Mouse (Mus musculus) kidney, embryonic 15.5 days (tissue): ENCODE data around the gene Mrpl24. TPM values are rescaled to one million over a fixed set of nuclear protein-coding genes. Genes with fewer than 3 reads are reported as not detected.
A peak's percentile ranks its signal among the peaks of the same experiment; 100 is the strongest.

Experiments used
- ATAC-seq: fragments of 200-750 bp; cut with Nextera tagmentation; replicated peaks from 2 replicates; pipeline ENCODE4 v1.8.0; 2017; ENCODE audit warnings: moderate TSS enrichment; ENCODE audit not compliant: low FRiP score
- H3K27ac ChIP-seq: fragments of 300-500 bp; sonication (generic); 2 replicates; pipeline ENCODE4 v1.5.1; 2015; ENCODE audit warnings: mild to moderate bottlenecking, inconsistent platforms
- H3K27me3 ChIP-seq: fragments of 300-500 bp; sonication (generic); 2 replicates; pipeline ENCODE4 v1.6.1; 2015; ENCODE audit warnings: inconsistent platforms
- H3K36me3 ChIP-seq: fragments of 300-500 bp; sonication (generic); 2 replicates; pipeline ENCODE4 v1.6.1; 2015; ENCODE audit warnings: inconsistent platforms
- H3K4me1 ChIP-seq: fragments of 300-500 bp; sonication (generic); 2 replicates; pipeline ENCODE4 v1.6.1; 2015; ENCODE audit warnings: inconsistent platforms
- H3K4me2 ChIP-seq: fragments of 300-500 bp; sonication (generic); 2 replicates; pipeline ENCODE4 v1.6.1; 2015; ENCODE audit warnings: moderate library complexity, mild to moderate bottlenecking, inconsistent platforms
- H3K4me3 ChIP-seq: fragments of 300-500 bp; sonication (generic); replicated peaks from 2 replicates; pipeline ENCODE4 v1.5.1; 2015; ENCODE audit warnings: mild to moderate bottlenecking, inconsistent platforms
- H3K9ac ChIP-seq: fragments of 300-500 bp; sonication (generic); 2 replicates; pipeline ENCODE4 v1.6.1; 2015; ENCODE audit warnings: mild to moderate bottlenecking, inconsistent platforms
- H3K9me3 ChIP-seq: fragments of 300-500 bp; sonication (generic); replicated peaks from 2 replicates; pipeline ENCODE4 v1.6.1; 2016; ENCODE audit warnings: inconsistent platforms
- WGBS: fragments of 180-500 bp; shearing (Covaris S2); methylation state at CpG from one replicate; pipeline ENCODE4 v1.1.7; 2015; ENCODE audit warnings: mixed read lengths; 5-methylcytosine and 5-hydroxymethylcytosine counted together
- polyA plus RNA-seq: library from polyadenylated mRNA; unstranded; fragments of >200 nt; fragmentation: Nextera tagmentation; extraction: Ambion mirVana; gene quantifications from 2 replicates; pipeline ENCODE4 v1.2.1, GENCODE M21; 2015

Mrpl24 gene
- polyA plus RNA-seq, 1 experiment from 2014 or later, result 85.4 TPM

GRCm38 (mm10) chr3:87935201-87935600, 15.9 kb downstream of the Mrpl24 start:
- Histone ChIP-seq H3K36me3 (peaks cover 86% of the 10 kb centered on the region), H3K9me3 (no peaks in the 10 kb centered on the region), H3K9ac (no peak overlapping the region), H3K4me3 (no peak overlapping the region), H3K27ac (0 out of 2 replicates have a peak overlapping the region, but pooled peaks have one; percentile 13), H3K4me1 (peaks cover 40% of the 10 kb centered on the region), H3K4me2 (no peak overlapping the region), H3K27me3 (no peaks in the 10 kb centered on the region)
- 73% methylated on average over 4 of the region's 4 CpGs for WGBS
- no peak for ATAC-seq

- no peak overlapping the region for H3K9ac ChIP-seq
- no peak overlapping the region for H3K4me3 ChIP-seq
- H3K4me1 ChIP-seq, result peaks cover 39% of the 10 kb centered on the region
- ATAC-seq, result peak; percentile 27; the same call in 1 of the 2 replicates
- 95% methylated on average over 2 of the region's 2 CpGs for WGBS
- H3K4me2 ChIP-seq, result no peak overlapping the region
- H3K36me3 ChIP-seq, result peaks cover 92% of the 10 kb centered on the region
- H3K27ac ChIP-seq, result 0 out of 2 replicates have a peak overlapping the region, but pooled peaks have one; percentile 13
- no peaks in the 10 kb centered on the region for H3K27me3 ChIP-seq
- H3K9me3 ChIP-seq, result no peaks in the 10 kb centered on the region
Measured at GRCm38 (mm10) chr3:87935776-87936175, 16.5 kb downstream of the Mrpl24 start.

- H3K27ac ChIP-seq, result no peak overlapping the region
- 65% methylated on average over 5 of the region's 5 CpGs for WGBS
- H3K36me3 ChIP-seq, result peaks cover 81% of the 10 kb centered on the region
- no peak for ATAC-seq
- H3K4me1 ChIP-seq, result peaks cover 22% of the 10 kb centered on the region
- H3K27me3 ChIP-seq, result no peaks in the 10 kb centered on the region
- no peak overlapping the region for H3K4me2 ChIP-seq
- no peak overlapping the region for H3K4me3 ChIP-seq
- H3K9ac ChIP-seq, result no peak overlapping the region
- H3K9me3 ChIP-seq, result no peaks in the 10 kb centered on the region
Measured at GRCm38 (mm10) chr3:87940611-87941010, 21.3 kb downstream of the Mrpl24 start.

- Histone ChIP-seq H3K36me3 (peaks cover 62% of the 10 kb centered on the region), H3K9ac (no peak overlapping the region), H3K4me3 (no peak overlapping the region), H3K4me2 (no peak overlapping the region), H3K9me3 (no peaks in the 10 kb centered on the region), H3K4me1 (peaks cover 32% of the 10 kb centered on the region), H3K27ac (no peak overlapping the region), H3K27me3 (no peaks in the 10 kb centered on the region)
- WGBS, result 88% methylated on average over 2 of the region's 2 CpGs
- no peak for ATAC-seq
Measured at GRCm38 (mm10) chr3:87942471-87942870, 23.2 kb downstream of the Mrpl24 start.

DNA sequence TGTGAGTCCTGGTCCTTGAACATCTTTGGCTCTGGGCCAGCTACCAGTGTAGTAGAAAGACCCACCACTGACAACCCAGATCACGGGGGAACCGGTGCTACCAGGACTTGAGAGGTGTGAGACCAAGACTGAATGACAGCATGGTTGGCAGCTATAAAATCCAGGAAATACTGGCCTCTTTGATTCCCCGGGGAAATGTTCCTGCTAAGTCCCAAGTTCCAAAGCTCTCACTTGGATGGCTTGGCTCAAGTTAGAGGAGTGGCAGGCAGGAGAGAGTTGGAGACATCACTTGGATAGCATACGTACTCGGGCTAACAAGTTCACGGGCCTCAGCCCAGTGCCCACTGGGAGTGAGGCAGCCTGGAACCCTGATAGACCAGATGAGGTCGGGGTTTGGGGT, 24.3 kb downstream of the Mrpl24 start:
- 57% methylated on average over 7 of the region's 7 CpGs for WGBS
- ATAC-seq, result no peak

DNA sequence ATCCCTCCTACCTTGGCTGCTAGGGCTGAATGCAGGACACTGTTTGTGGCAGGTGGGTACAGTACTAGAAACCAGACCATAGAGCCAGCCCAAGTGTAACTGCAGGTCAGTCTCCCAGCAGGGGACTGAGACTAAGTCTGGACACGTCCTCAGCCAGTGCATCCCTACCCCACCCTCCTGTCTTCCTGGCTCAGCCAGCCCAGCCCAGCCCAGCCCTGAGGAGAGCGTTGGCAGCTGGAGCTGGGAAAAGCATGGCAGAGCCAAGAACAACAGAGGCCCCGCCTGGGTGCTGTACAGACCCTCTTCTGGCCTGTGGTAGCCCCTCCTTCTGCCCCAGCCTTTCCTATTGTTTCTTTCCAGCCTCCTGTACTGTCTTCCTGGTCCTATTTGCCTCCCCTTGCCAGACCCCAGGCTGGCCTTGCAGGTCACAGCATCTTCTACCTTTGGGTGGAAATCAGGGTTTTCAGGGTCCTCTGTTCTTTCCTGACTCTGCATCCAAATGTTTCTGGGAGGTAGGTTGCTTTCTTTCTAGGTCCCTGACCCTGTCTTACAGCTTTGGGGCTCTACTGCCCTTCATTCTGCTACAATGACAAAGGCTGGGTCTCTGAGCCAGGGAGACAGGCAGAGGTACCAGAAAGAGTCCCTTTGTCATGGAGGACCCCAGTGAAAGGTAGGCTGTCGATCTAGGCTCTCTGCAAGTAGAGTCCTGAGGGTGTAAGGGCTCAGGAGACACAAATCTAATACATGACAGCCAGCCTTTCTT, 25.7 kb downstream of the Mrpl24 start:
- Histone ChIP-seq H3K9me3 (no peaks in the 10 kb centered on the region), H3K4me1 (peaks cover 57% of the 10 kb centered on the region), H3K4me3 (no peak overlapping the region), H3K27me3 (peaks cover 9% of the 10 kb centered on the region), H3K36me3 (peaks cover 37% of the 10 kb centered on the region), H3K9ac (no peak overlapping the region), H3K27ac (peak overlapping the region; percentile 33; the same call in 1 of the 2 replicates), H3K4me2 (no peak overlapping the region)
- ATAC-seq, result no peak
- WGBS, result 19% methylated on average over 4 of the region's 4 CpGs

More for the DNA sequence above, 24.3 kb downstream of the Mrpl24 start:
- H3K4me3 ChIP-seq, result no peak overlapping the region
- H3K4me2 ChIP-seq, result no peak overlapping the region
- peaks cover 51% of the 10 kb centered on the region for H3K36me3 ChIP-seq
- H3K27me3 ChIP-seq, result no peaks in the 10 kb centered on the region
- no peak overlapping the region for H3K27ac ChIP-seq
- H3K9ac ChIP-seq, result no peak overlapping the region
- no peaks in the 10 kb centered on the region for H3K9me3 ChIP-seq
- peaks cover 43% of the 10 kb centered on the region for H3K4me1 ChIP-seq

DNA sequence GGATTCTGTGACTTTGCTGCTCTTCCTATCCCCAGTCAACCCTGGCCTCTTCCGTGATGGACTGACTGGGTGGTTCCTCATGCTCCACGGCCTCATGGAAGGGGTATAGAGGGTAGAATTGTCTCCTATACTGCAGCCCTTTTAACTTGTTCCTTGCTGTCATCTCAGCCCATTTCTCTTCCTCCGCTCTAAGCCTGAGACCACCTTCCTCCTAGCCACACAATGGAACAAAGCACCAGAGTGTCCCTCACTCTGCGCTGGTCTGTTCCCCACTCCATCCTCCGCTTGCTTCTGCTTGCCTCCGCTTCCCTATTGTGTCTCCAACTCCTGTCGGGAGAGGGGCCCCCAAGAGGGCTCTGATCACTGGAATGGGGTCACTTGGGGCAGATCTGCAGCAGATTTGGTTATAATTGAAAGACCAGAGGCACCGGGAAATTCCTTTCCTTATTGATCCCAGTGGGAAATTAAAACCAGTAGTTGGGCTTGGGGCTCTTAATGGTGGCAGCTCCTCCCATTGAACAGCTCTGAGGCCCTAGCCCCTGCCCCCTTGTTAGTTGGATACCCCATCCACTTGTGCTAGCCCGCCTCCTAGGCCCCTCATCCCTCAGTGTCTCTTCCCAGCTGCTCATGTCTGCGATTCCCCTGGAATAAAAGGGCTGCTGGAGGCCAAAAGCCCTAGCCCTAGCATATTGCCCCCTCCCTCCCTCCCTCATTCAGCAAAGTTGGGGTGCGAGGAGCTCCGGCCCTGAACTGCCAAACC, 26.7 kb downstream of the Mrpl24 start:
- peaks cover 27% of the 10 kb centered on the region for H3K36me3 ChIP-seq
- peaks cover 64% of the 10 kb centered on the region for H3K4me1 ChIP-seq
- ATAC-seq, result no peak
- no peak overlapping the region for H3K4me2 ChIP-seq
- H3K4me3 ChIP-seq, result no peak overlapping the region
- WGBS, result 38% methylated on average over 12 of the region's 12 CpGs
- peak overlapping the region; percentile 80; the same call in 1 of the 2 replicates for H3K27ac ChIP-seq
- no peaks in the 10 kb centered on the region for H3K9me3 ChIP-seq
- no peak overlapping the region for H3K9ac ChIP-seq
- peaks cover 15% of the 10 kb centered on the region for H3K27me3 ChIP-seq

DNA sequence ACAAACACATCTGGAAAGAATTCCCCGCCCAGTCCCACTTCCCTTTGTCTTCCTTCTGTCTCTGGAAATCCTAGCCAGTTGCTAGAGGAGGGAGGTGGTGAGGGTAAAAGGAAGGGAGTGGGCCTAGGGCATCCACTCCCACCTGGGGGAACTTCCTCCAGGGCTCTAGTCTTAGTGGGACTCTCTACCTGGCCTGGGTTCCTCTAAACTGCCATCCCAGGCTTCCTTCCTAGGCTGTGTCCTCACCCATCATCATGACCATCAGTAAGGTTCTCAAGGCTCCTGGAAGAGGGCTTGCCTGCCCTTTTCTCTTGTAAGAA, 27.2 kb downstream of the Mrpl24 start:
- H3K9ac ChIP-seq, result no peak overlapping the region
- peaks cover 22% of the 10 kb centered on the region for H3K36me3 ChIP-seq
- no peaks in the 10 kb centered on the region for H3K9me3 ChIP-seq
- 58% methylated on average over 1 of the region's 1 CpGs for WGBS
- peak overlapping the region; percentile 80 for H3K27ac ChIP-seq
- peaks cover 20% of the 10 kb centered on the region for H3K27me3 ChIP-seq
- no peak for ATAC-seq
- H3K4me1 ChIP-seq, result peaks cover 68% of the 10 kb centered on the region
- no peak overlapping the region for H3K4me3 ChIP-seq
- peak overlapping the region; percentile 65; the same call in 1 of the 2 replicates for H3K4me2 ChIP-seq

- Histone ChIP-seq H3K4me1 (peaks cover 76% of the 10 kb centered on the region), H3K27ac (peak overlapping the region; percentile 80), H3K9ac (peak overlapping the region; percentile 33), H3K4me2 (peak overlapping the region; percentile 65), H3K36me3 (peaks cover 14% of the 10 kb centered on the region), H3K9me3 (no peaks in the 10 kb centered on the region), H3K27me3 (peaks cover 26% of the 10 kb centered on the region), H3K4me3 (peak overlapping the region; percentile 43)
- 2% methylated on average over 26 of the region's 26 CpGs for WGBS
- 0 out of 2 replicates have a peak, but pooled peaks have one; percentile 3 for ATAC-seq
Measured at GRCm38 (mm10) chr3:87947056-87947810, 27.9 kb downstream of the Mrpl24 start.

DNA sequence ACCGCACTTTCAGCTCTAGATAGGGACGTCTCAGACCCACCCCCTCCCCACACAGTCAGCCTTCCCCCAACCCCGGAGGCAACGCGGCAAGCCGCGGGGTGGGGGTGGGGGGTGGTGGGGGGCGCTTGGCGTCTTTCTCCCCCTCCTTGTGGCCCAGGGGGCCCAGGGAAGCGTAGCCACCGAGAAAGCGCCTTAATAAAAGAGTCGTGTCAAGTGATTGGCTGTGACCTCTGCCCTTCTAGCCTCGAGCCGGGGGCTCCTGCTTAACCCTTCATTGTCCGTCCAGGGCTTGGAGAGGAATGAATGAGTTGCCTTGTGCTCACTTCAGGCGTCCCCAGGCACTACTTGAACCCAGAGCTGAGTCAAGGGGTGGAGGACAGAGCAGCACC, 28.5 kb downstream of the Mrpl24 start:
- Histone ChIP-seq H3K4me3 (peak overlapping the region; percentile 43), H3K4me1 (peaks cover 81% of the 10 kb centered on the region), H3K27ac (peak overlapping the region; percentile 80), H3K36me3 (peaks cover 9% of the 10 kb centered on the region), H3K9me3 (no peaks in the 10 kb centered on the region), H3K4me2 (peak overlapping the region; percentile 65), H3K27me3 (peaks cover 26% of the 10 kb centered on the region), H3K9ac (peak overlapping the region; percentile 33)
- whole genome bisulfite sequencing, result 0% methylated on average over 17 of the region's 17 CpGs
- 0 out of 2 replicates have a peak, but pooled peaks have one; percentile 5 for ATAC-seq

- Histone ChIP-seq H3K27me3 (peaks cover 26% of the 10 kb centered on the region), H3K27ac (peak within 1 kb of the TSS; percentile 80), H3K9ac (peak within 1 kb of the TSS; percentile 40), H3K4me3 (peak within 1 kb of the TSS; percentile 43), H3K36me3 (peaks cover 4% of the 10 kb centered on the region; the same call in 1 of the 2 replicates), H3K4me2 (peak within 1 kb of the TSS; percentile 65), H3K9me3 (no peaks in the 10 kb centered on the region), H3K4me1 (peaks cover 89% of the 10 kb centered on the region)
- peak; percentile 27 for ATAC-seq
- 1% methylated on average over 35 of the region's 35 CpGs for WGBS
Measured at GRCm38 (mm10) chr3:87948378-87949265, 29.3 kb downstream of the Mrpl24 start, which contains the start of gene Crabp2. Crabp2 (plus strand) TSS chr3:87948666.
